Mouse (Mus musculus): Measurements from ENCODE around the gene Gpr152. TPM values are rescaled to one million over a fixed set of nuclear protein-coding genes. Genes with fewer than 3 reads are reported as not detected.

The Gpr152 gene
- not detected in 2 replicates for polyA plus RNA-seq (2015; fragmentation: Nextera tagmentation; extraction: Ambion mirVana)

DNA sequence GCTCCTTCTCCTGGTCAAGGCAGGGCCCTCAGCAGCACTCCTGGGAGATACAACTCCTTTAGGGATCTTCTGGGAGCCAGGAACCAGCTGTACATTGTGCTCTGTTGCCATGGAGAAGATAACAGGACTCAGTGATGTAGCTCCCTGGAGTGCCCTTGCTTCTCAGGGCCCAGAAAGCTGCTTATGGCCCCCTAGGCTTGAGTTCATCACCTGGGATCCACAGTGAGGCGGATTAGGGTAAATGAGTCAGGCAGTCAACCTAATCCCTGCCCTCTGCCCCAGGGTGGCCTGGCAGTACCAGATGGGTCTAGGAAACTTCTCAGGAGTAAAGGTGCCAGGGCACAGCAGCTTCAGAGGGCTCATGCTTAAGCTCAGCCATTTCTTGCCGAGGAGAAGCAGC, at the start of gene Gpr152:
Gpr152 (plus strand) TSS at position 342 of the 400 bp plus-strand sequence.
- no peak within 1 kb of the TSS for H3K27ac ChIP-seq (ENCODE audit: low read length)
- H3K4me1 ChIP-seq (ENCODE audit: insufficient read depth, low read length) = 0 out of 2 replicates have a peak, but pooled peaks cover 3% of the 10 kb centered on the region
- H3K9me3 ChIP-seq (ENCODE audit: low read length) = no peaks in the 10 kb centered on the region
- no peaks in the 10 kb centered on the region for H3K36me3 ChIP-seq (ENCODE audit: insufficient read depth, low read length)
- ATAC-seq (ENCODE audit: low FRiP score, low TSS enrichment) = no peak
- no peak within 1 kb of the TSS for H3K9ac ChIP-seq (replicated peaks; ENCODE audit: low read length)
- no peak within 1 kb of the TSS for H3K4me2 ChIP-seq (replicated peaks; ENCODE audit: low read depth, low read length)
- no peak within 1 kb of the TSS for H3K4me3 ChIP-seq (ENCODE audit: low read length)
- 86% methylated on average over 2 of the region's 2 CpGs for WGBS
- no peaks in the 10 kb centered on the region for H3K27me3 ChIP-seq (ENCODE audit: insufficient read depth, low read length)

DNA sequence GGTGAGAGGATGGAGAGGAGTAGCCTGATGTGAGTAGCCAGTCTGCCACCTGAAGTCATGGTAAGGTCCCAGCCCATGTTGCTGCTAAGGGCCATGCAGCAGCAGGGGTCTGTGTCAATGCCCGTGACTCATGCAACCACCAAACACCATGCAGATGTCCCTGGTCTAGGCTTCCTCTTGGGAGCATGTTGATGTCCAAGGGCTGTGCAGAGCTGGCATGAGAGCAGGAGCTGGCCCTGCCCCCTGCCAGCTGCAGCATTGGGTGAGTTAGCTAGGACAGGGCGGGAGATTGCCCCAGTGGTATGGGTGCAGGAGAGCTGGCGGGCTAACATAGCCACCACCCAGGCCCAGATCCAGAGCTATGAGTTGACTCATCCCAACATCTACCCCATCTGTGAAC, 49.1 kb upstream of the Gpr152 start:
- no peak overlapping the region for H3K4me2 ChIP-seq (replicated peaks; ENCODE audit: low read depth, low read length)
- H3K9me3 ChIP-seq (ENCODE audit: low read length) = no peaks in the 10 kb centered on the region
- H3K27ac ChIP-seq (ENCODE audit: low read length) = no peak overlapping the region
- 92% methylated on average over 3 of the region's 3 CpGs for WGBS
- H3K36me3 ChIP-seq (ENCODE audit: insufficient read depth, low read length) = no peaks in the 10 kb centered on the region
- H3K4me1 ChIP-seq (ENCODE audit: insufficient read depth, low read length) = no peaks in the 10 kb centered on the region
- ATAC-seq (ENCODE audit: low FRiP score, low TSS enrichment) = no peak
- no peak overlapping the region for H3K9ac ChIP-seq (replicated peaks; ENCODE audit: low read length)
- no peak overlapping the region for H3K4me3 ChIP-seq (ENCODE audit: low read length)
- no peaks in the 10 kb centered on the region for H3K27me3 ChIP-seq (ENCODE audit: insufficient read depth, low read length)

DNA sequence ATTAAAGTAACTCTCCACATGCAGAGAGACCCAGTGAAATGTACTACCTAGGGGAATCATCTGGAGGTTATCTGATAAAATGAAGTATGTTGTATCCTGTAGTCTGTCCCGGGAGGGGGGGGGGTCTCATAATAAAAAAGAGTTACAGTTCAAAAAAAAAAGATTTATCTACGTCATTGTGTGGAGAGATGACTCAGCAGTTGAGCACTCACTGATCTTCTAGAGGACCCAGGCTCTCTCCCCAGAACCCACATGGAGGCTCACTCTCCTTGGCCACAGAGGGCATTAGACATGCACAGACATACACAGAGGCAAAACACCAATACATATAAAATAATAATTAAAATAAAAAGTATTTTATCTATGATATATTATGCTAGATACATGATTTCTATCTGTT, 48.2 kb upstream of the Gpr152 start:
- H3K36me3 ChIP-seq (ENCODE audit: insufficient read depth, low read length) = no peaks in the 10 kb centered on the region
- H3K4me2 ChIP-seq (replicated peaks; ENCODE audit: low read depth, low read length) = no peak overlapping the region
- ATAC-seq (ENCODE audit: low FRiP score, low TSS enrichment) = no peak
- no peaks in the 10 kb centered on the region for H3K9me3 ChIP-seq (ENCODE audit: low read length)
- H3K4me1 ChIP-seq (ENCODE audit: insufficient read depth, low read length) = peaks cover 6% of the 10 kb centered on the region; the same call in 1 of the 2 replicates
- no peak overlapping the region for H3K9ac ChIP-seq (replicated peaks; ENCODE audit: low read length)
- no peak overlapping the region for H3K4me3 ChIP-seq (ENCODE audit: low read length)
- H3K27me3 ChIP-seq (ENCODE audit: insufficient read depth, low read length) = no peaks in the 10 kb centered on the region
- 71% methylated on average over 2 of the region's 2 CpGs for WGBS
- no peak overlapping the region for H3K27ac ChIP-seq (ENCODE audit: low read length)

DNA sequence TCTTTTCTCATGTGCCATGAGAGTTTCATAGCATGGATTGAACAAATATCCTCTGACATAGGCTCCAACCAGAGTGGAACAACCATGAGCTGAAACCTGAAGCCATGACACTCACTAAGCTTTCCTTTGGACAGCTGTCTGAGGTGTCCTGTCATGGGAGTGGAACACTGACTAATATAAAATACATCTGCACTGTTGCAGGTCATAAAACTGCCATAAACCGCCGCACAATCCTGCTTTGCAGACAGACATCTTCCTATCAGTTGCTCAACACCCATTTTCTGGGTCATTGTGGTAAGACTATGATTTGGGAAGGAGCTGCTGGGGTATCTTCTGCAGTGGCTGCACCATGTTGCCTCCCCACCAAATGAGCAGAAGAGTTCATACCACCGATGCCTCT, 46.8 kb upstream of the Gpr152 start:
- Histone ChIP-seq H3K4me1 (ENCODE audit: insufficient read depth, low read length) (peaks cover 12% of the 10 kb centered on the region; the same call in 1 of the 2 replicates), H3K4me2 (replicated peaks; ENCODE audit: low read depth, low read length) (no peak overlapping the region), H3K27ac (ENCODE audit: low read length) (no peak overlapping the region), H3K9me3 (ENCODE audit: low read length) (no peaks in the 10 kb centered on the region), H3K4me3 (ENCODE audit: low read length) (no peak overlapping the region), H3K9ac (replicated peaks; ENCODE audit: low read length) (no peak overlapping the region), H3K36me3 (ENCODE audit: insufficient read depth, low read length) (no peaks in the 10 kb centered on the region), H3K27me3 (ENCODE audit: insufficient read depth, low read length) (no peaks in the 10 kb centered on the region)
- 49% methylated on average over 3 of the region's 3 CpGs for WGBS
- ATAC-seq (ENCODE audit: low FRiP score, low TSS enrichment) = no peak

DNA sequence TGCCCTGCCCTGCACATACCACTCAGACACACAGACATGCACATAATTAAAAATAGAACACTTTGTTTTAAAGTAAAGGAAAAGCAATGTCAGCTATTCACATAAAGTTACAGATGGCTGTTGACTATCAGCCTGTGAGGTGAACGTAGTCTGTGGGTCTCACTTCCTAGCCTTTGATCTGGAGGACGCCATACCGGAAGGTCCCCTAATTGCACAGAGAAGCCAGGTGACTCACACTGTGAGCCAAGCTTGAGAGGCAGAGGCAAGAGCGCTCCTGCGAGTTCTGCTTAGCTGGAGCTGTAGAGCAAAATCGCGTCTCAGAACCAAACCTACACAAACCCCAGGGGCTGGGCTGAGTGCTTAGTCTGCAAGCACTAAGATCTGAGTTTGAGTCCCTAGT, 45.8 kb upstream of the Gpr152 start:
- H3K27me3 ChIP-seq (ENCODE audit: insufficient read depth, low read length) = no peaks in the 10 kb centered on the region
- H3K4me2 ChIP-seq (replicated peaks; ENCODE audit: low read depth, low read length) = no peak overlapping the region
- no peak overlapping the region for H3K9ac ChIP-seq (replicated peaks; ENCODE audit: low read length)
- no peaks in the 10 kb centered on the region for H3K9me3 ChIP-seq (ENCODE audit: low read length)
- peaks cover 20% of the 10 kb centered on the region; the same call in 1 of the 2 replicates for H3K4me1 ChIP-seq (ENCODE audit: insufficient read depth, low read length)
- no peak overlapping the region for H3K4me3 ChIP-seq (ENCODE audit: low read length)
- no peak overlapping the region for H3K27ac ChIP-seq (ENCODE audit: low read length)
- 61% methylated on average over 7 of the region's 7 CpGs for WGBS
- no peak for ATAC-seq (ENCODE audit: low FRiP score, low TSS enrichment)
- no peaks in the 10 kb centered on the region for H3K36me3 ChIP-seq (ENCODE audit: insufficient read depth, low read length)

DNA sequence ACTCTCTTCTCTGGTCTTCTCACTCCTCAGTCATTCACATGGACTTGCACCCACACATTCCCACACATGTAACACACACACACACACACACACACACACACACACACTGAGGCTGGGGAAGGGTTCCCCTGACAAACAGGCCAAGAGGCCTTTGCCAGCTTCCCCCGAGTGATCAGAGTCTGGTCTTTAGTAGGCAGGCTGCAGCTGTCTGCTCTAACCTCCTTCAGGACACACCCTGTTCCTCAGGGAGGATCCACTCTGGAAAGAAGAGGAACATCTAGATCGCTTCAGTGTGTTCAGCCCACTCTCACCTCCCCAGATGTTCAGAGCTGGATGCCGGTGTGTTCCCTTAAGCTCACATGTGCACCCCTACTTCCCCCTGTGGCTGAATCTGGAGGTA, 45.2 kb upstream of the Gpr152 start:
- Histone ChIP-seq H3K27ac (ENCODE audit: low read length) (no peak overlapping the region), H3K9me3 (ENCODE audit: low read length) (no peaks in the 10 kb centered on the region), H3K4me1 (ENCODE audit: insufficient read depth, low read length) (peaks cover 25% of the 10 kb centered on the region), H3K4me3 (ENCODE audit: low read length) (no peak overlapping the region), H3K4me2 (replicated peaks; ENCODE audit: low read depth, low read length) (no peak overlapping the region), H3K36me3 (ENCODE audit: insufficient read depth, low read length) (no peaks in the 10 kb centered on the region), H3K9ac (replicated peaks; ENCODE audit: low read length) (no peak overlapping the region), H3K27me3 (ENCODE audit: insufficient read depth, low read length) (no peaks in the 10 kb centered on the region)
- 82% methylated on average over 3 of the region's 3 CpGs for WGBS
- no peak for ATAC-seq (ENCODE audit: low FRiP score, low TSS enrichment)

DNA sequence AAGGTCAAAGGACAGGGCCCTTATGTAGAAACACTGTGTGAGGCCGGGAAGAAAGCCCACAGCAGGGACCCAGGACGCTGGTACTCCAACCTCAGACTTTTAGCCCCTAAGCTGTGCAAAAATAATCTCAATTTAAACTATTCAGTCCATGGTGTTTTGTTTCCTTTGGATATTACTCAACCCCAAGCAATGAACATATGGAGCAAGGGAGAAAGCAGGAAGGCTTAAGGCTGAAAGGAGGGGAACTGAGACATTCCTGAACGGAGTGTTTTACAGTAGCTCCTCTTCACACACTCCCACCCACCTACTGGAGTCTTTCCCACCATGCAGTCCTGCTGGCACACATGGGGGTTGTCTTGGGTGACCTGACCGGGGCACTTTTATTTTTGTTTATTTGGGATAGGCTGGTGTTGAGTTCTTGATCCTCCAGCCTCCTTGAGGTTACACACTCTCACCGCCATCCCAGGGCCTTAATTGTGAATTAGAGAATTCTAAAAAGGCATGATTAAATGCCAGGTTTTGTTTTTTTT, 44.7 kb upstream of the Gpr152 start:
- Histone ChIP-seq H3K36me3 (ENCODE audit: insufficient read depth, low read length) (no peaks in the 10 kb centered on the region), H3K4me1 (ENCODE audit: insufficient read depth, low read length) (peaks cover 30% of the 10 kb centered on the region), H3K4me2 (replicated peaks; ENCODE audit: low read depth, low read length) (no peak overlapping the region), H3K4me3 (ENCODE audit: low read length) (no peak overlapping the region), H3K9me3 (ENCODE audit: low read length) (no peaks in the 10 kb centered on the region), H3K27ac (ENCODE audit: low read length) (no peak overlapping the region), H3K27me3 (ENCODE audit: insufficient read depth, low read length) (peaks cover 3% of the 10 kb centered on the region; the same call in 1 of the 2 replicates), H3K9ac (replicated peaks; ENCODE audit: low read length) (no peak overlapping the region)
- WGBS = 72% methylated on average over 5 of the region's 5 CpGs
- ATAC-seq (ENCODE audit: low FRiP score, low TSS enrichment) = no peak

DNA sequence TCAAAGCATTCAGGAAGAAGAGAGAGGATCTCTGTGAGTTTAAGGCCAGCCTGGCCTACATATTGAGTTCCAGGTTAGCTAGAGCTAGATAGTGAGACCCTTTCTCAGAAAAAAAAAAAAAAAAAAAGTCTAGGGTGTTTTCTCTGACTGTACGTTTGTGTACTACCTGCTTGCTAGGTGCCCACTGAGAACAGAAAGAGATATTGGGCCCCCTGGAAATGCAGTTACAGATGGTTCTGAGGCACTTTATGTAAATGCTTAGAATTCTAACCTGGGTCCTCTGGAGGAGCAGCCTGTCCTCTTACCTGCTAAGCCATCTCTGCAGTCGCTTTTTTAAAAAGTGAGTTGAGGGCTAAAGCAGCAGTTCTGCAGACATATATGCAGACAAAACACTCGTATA, 43.8 kb upstream of the Gpr152 start:
- Histone ChIP-seq H3K27ac (ENCODE audit: low read length) (no peak overlapping the region), H3K36me3 (ENCODE audit: insufficient read depth, low read length) (no peaks in the 10 kb centered on the region), H3K9ac (replicated peaks; ENCODE audit: low read length) (no peak overlapping the region), H3K4me1 (ENCODE audit: insufficient read depth, low read length) (peaks cover 39% of the 10 kb centered on the region), H3K9me3 (ENCODE audit: low read length) (no peaks in the 10 kb centered on the region), H3K4me2 (replicated peaks; ENCODE audit: low read depth, low read length) (no peak overlapping the region), H3K27me3 (ENCODE audit: insufficient read depth, low read length) (peaks cover 12% of the 10 kb centered on the region), H3K4me3 (ENCODE audit: low read length) (no peak overlapping the region)
- no peak for ATAC-seq (ENCODE audit: low FRiP score, low TSS enrichment)
- 64% methylated on average over 3 of the region's 3 CpGs for WGBS

DNA sequence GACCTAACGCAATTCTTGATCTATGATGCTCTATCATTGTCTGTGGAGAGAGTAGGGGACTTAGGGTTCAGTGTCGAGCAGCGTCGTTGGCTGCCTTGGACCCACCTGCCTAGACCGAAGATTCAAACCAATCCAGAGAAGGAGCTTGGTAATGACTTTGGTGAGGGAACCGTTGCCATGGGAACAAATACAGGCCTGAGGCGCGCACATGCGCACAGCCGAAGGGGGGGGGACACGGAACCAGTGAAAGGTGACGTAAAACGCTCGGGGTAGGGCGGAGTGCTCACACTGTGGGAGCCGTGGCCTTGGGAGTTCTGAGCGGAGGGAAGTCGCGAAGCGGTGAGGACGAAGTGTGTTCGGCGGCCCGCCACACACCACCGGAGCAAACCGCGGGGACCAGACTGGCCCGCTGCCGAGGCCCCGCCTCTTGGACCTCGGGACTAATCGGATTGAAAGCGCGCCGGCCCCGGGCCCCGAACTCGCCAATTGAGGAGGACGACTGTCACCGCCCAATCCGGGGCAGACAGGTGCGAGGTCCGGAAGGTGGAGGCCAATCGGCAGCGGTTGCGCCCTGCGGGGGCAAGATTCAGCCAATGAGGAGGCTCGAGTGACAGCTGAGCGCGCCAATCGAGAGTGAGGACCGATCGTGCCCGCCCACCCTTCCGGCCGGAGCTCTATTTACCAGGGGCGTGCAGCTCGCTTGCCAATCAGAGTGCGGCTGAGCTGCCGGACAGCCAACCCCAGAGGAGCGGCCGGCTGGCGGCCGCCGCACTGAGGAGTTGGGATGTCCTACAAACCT, 42.7 kb upstream of the Gpr152 start, which contains the start of gene Cdk2ap2:
Cdk2ap2 (plus strand) TSS at position 541 of the 799 bp plus-strand sequence.
- H3K9me3 ChIP-seq (ENCODE audit: low read length) = no peaks in the 10 kb centered on the region
- ATAC-seq (ENCODE audit: low FRiP score, low TSS enrichment) = peak; percentile 94
- H3K4me3 ChIP-seq (ENCODE audit: low read length) = peak within 1 kb of the TSS; percentile 70
- peak within 1 kb of the TSS; percentile 95 for H3K27ac ChIP-seq (ENCODE audit: low read length)
- H3K4me1 ChIP-seq (ENCODE audit: insufficient read depth, low read length) = peaks cover 45% of the 10 kb centered on the region
- peak within 1 kb of the TSS; percentile 87 for H3K4me2 ChIP-seq (replicated peaks; ENCODE audit: low read depth, low read length)
- H3K27me3 ChIP-seq (ENCODE audit: insufficient read depth, low read length) = peaks cover 21% of the 10 kb centered on the region
- H3K9ac ChIP-seq (replicated peaks; ENCODE audit: low read length) = peak within 1 kb of the TSS; percentile 79
- WGBS = under 1% methylated on average over 65 of the region's 65 CpGs
- no peaks in the 10 kb centered on the region for H3K36me3 ChIP-seq (ENCODE audit: insufficient read depth, low read length)

DNA sequence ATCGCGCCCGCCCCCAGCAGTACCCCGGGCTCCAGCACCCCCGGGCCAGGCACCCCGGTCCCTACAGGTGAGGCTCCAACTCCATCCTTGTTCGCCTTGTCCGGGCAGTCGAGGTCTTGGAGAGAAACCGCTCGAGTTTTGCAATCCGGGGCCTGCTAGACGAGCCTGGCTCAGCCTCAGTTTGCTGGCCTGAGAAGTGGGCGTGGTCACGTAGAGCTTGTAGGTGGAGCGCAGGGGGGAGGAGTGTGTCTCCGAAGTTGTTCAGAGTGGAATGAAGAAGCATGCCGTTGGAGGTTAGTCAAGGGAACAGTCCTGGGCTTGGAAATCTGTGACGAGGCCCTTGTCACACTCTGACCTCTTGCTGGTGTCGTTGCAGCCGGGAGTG, 42.2 kb upstream of the Gpr152 start:
- peak overlapping the region; percentile 70 for H3K9ac ChIP-seq (replicated peaks; ENCODE audit: low read length)
- WGBS = under 1% methylated on average over 21 of the region's 21 CpGs

More for the DNA sequence above, 42.2 kb upstream of the Gpr152 start:
- ATAC-seq (ENCODE audit: low FRiP score, low TSS enrichment) = peak; percentile 44
- peak overlapping the region; percentile 70 for H3K4me3 ChIP-seq (ENCODE audit: low read length)
- peak overlapping the region; percentile 87 for H3K4me2 ChIP-seq (replicated peaks; ENCODE audit: low read depth, low read length)
- no peaks in the 10 kb centered on the region for H3K9me3 ChIP-seq (ENCODE audit: low read length)
- H3K27ac ChIP-seq (ENCODE audit: low read length) = peak overlapping the region; percentile 88
- no peaks in the 10 kb centered on the region for H3K36me3 ChIP-seq (ENCODE audit: insufficient read depth, low read length)
- H3K27me3 ChIP-seq (ENCODE audit: insufficient read depth, low read length) = peaks cover 25% of the 10 kb centered on the region
- peaks cover 45% of the 10 kb centered on the region for H3K4me1 ChIP-seq (ENCODE audit: insufficient read depth, low read length)
